ENCODE assay signal across 15 mouse cellular contexts in genomic region chr8:54989093-54989492, GRCm38 (mm10). TPM values are rescaled to one million over a fixed set of nuclear protein-coding genes. Genes with fewer than 3 reads are reported as not detected.
DNase-seq lines count a peak whose midpoint lies in the region; ATAC-seq lines count a peak whose summit lies in the region.
"Had no signal": no experiment of that assay in that cellular context is flagged by ENCODE, and none has a peak within 500 bp of the region (broad histone marks: within the 10 kb centered on the region; RNA-seq: fewer than 3 reads in every experiment).

No protein-coding gene starts in this region.

- no peaks in the 10 kb centered on the region for H3K27me3 ChIP-seq in hindbrain, embryonic 11.5 days (ENCODE audit: control insufficient read depth, insufficient read depth, low read length)
- no peaks in the 10 kb centered on the region for H3K27me3 ChIP-seq in hindbrain, embryonic 12.5 days
- H3K27me3 ChIP-seq in forebrain, embryonic 12.5 days = no peaks in the 10 kb centered on the region
- no peaks in the 10 kb centered on the region for H3K27me3 ChIP-seq in midbrain, embryonic 12.5 days
- H3K27me3 ChIP-seq: intestine, embryonic 15.5 days had no signal

- peak; percentile 23 for DNase-seq in hindbrain, embryonic 11.5 days (ENCODE audit: low spot score)
- DNase-seq in R1 (ENCODE audit: low read depth, low spot score) = peak; percentile 9
- DNase-seq in kidney, postnatal 4 days = no peak
- DNase-seq in left cerebral cortex, postnatal 4 days = no peak
- DNase-seq in heart, adult 11 months = no peak
- DNase-seq: adrenal gland, adult 2 months; cerebellum, adult 8-10 months; gastrocnemius, postnatal 10 days; lung, embryonic 14.5 days had no signal

- no peak overlapping the region for H3K4me3 ChIP-seq in hindbrain, embryonic 11.5 days (ENCODE audit: low read depth, low read length)
- no peak overlapping the region for H3K4me3 ChIP-seq in hindbrain, embryonic 12.5 days
- no peak overlapping the region for H3K4me3 ChIP-seq in forebrain, embryonic 12.5 days (replicated peaks)
- H3K4me3 ChIP-seq in midbrain, embryonic 12.5 days = no peak overlapping the region
- H3K4me3 ChIP-seq: intestine, embryonic 15.5 days had no signal

- no peak overlapping the region for H3K27ac ChIP-seq in hindbrain, embryonic 11.5 days (ENCODE audit: low read depth, low read length)
- H3K27ac ChIP-seq in hindbrain, embryonic 12.5 days = no peak overlapping the region
- H3K27ac ChIP-seq in forebrain, embryonic 12.5 days = no peak overlapping the region
- no peak overlapping the region for H3K27ac ChIP-seq in midbrain, embryonic 12.5 days (replicated peaks)
- H3K27ac ChIP-seq: intestine, embryonic 15.5 days; macrophage had no signal

- H3K4me2 ChIP-seq in hindbrain, embryonic 11.5 days (replicated peaks; ENCODE audit: low read depth, low read length) = no peak overlapping the region
- H3K4me2 ChIP-seq in hindbrain, embryonic 12.5 days (replicated peaks) = no peak overlapping the region
- no peak overlapping the region for H3K4me2 ChIP-seq in forebrain, embryonic 12.5 days
- H3K4me2 ChIP-seq in midbrain, embryonic 12.5 days (replicated peaks) = no peak overlapping the region
- H3K4me2 ChIP-seq: intestine, embryonic 15.5 days; lung, embryonic 14.5 days had no signal

- no peaks in the 10 kb centered on the region for H3K36me3 ChIP-seq in hindbrain, embryonic 11.5 days (ENCODE audit: control insufficient read depth, insufficient read depth, low read length)
- H3K36me3 ChIP-seq in hindbrain, embryonic 12.5 days = no peaks in the 10 kb centered on the region
- no peaks in the 10 kb centered on the region for H3K36me3 ChIP-seq in forebrain, embryonic 12.5 days (replicated peaks)
- H3K36me3 ChIP-seq in midbrain, embryonic 12.5 days = no peaks in the 10 kb centered on the region
- H3K36me3 ChIP-seq: intestine, embryonic 15.5 days had no signal

- 13% methylated on average over 2 of the region's 2 CpGs for whole genome bisulfite sequencing in hindbrain, embryonic 11.5 days
- 9% methylated on average over 2 of the region's 2 CpGs for WGBS in hindbrain, embryonic 12.5 days
- WGBS in forebrain, embryonic 12.5 days = 3% methylated on average over 2 of the region's 2 CpGs
- 4% methylated on average over 2 of the region's 2 CpGs for WGBS in midbrain, embryonic 12.5 days

- H3K4me1 ChIP-seq in hindbrain, embryonic 11.5 days (replicated peaks; ENCODE audit: control insufficient read depth, insufficient read depth, low read length) = no peaks in the 10 kb centered on the region
- no peaks in the 10 kb centered on the region for H3K4me1 ChIP-seq in hindbrain, embryonic 12.5 days
- peaks cover 12% of the 10 kb centered on the region for H3K4me1 ChIP-seq in forebrain, embryonic 12.5 days
- peaks cover 18% of the 10 kb centered on the region; the same call in 1 of the 2 replicates for H3K4me1 ChIP-seq in midbrain, embryonic 12.5 days
- H3K4me1 ChIP-seq: intestine, embryonic 15.5 days had no signal

- intact Hi-C loops in left cerebral cortex, postnatal 4 days (cut with DNase I) = no loop called here

- H3K9ac ChIP-seq in hindbrain, embryonic 11.5 days (ENCODE audit: low read depth, low read length) = no peak overlapping the region
- no peak overlapping the region for H3K9ac ChIP-seq in hindbrain, embryonic 12.5 days
- H3K9ac ChIP-seq in forebrain, embryonic 12.5 days = no peak overlapping the region
- H3K9ac ChIP-seq in midbrain, embryonic 12.5 days (replicated peaks) = no peak overlapping the region
- H3K9ac ChIP-seq: intestine, embryonic 15.5 days; lung, embryonic 14.5 days had no signal

- H3K9me3 ChIP-seq in hindbrain, embryonic 11.5 days (ENCODE audit: control insufficient read depth, low read length) = no peaks in the 10 kb centered on the region
- no peaks in the 10 kb centered on the region for H3K9me3 ChIP-seq in hindbrain, embryonic 12.5 days (replicated peaks)
- H3K9me3 ChIP-seq in forebrain, embryonic 12.5 days = no peaks in the 10 kb centered on the region
- H3K9me3 ChIP-seq in midbrain, embryonic 12.5 days = no peaks in the 10 kb centered on the region
- H3K9me3 ChIP-seq: intestine, embryonic 15.5 days had no signal

- ATAC-seq in hindbrain, embryonic 11.5 days (ENCODE audit: low FRiP score) = 0 out of 2 replicates have a peak, but pooled peaks have one; percentile 36
- no peak for ATAC-seq in hindbrain, embryonic 12.5 days (ENCODE audit: low FRiP score)
- ATAC-seq in forebrain, embryonic 12.5 days (ENCODE audit: low FRiP score) = peak; percentile 53; the same call in 1 of the 2 replicates
- ATAC-seq in midbrain, embryonic 12.5 days (ENCODE audit: low FRiP score, low read depth) = 0 out of 2 replicates have a peak, but pooled peaks have one; percentile 42
- ATAC-seq: intestine, embryonic 15.5 days had no signal

RNA-seq across cellular contexts. Expression of gene Gpm6a, which starts 34.5 kb away (rescaled TPM):
- polyA plus RNA-seq in hindbrain, embryonic 11.5 days (2014; fragmentation: Nextera tagmentation; extraction: Ambion mirVana) = 99.4 and 103 TPM in 2 replicates
- 144 and 157 TPM in 2 replicates for polyA plus RNA-seq in hindbrain, embryonic 12.5 days (2016; fragmentation: Nextera tagmentation; extraction: Ambion mirVana)
- 207 and 219 TPM in 2 replicates for polyA plus RNA-seq in forebrain, embryonic 12.5 days (2016; fragmentation: Nextera tagmentation; extraction: Ambion mirVana)
- polyA plus RNA-seq in midbrain, embryonic 12.5 days (2016; fragmentation: Nextera tagmentation; extraction: Ambion mirVana) = 210 and 249 TPM in 2 replicates
- total RNA-seq in left cerebral cortex, postnatal 4 days (2021) = 100 to 1,000 TPM; 877 to 914 TPM
- polyA plus RNA-seq: C2C12, macrophage had no signal

Comparison
In these comparisons a context has a peak if more than half of its experiments do, and no peak if none do; other contexts are left out.
1. DNase-seq: peak in hindbrain, embryonic 11.5 days (single experiment) and R1 (single experiment); none in kidney, postnatal 4 days (0 of 2), left cerebral cortex, postnatal 4 days (single experiment) and heart, adult 11 months (single experiment).